Mouse (Mus musculus) embryonic fibroblast, embryonic 13.5 days (primary cell): ENCODE data around the gene Slamf8. TPM values are rescaled to one million over a fixed set of nuclear protein-coding genes. Genes with fewer than 3 reads are reported as not detected.
A peak's percentile ranks its signal among the peaks of the same experiment; 100 is the strongest.

Source experiments
- H3K27ac ChIP-seq: 2 replicates; pipeline ENCODE4 v1.5.1; 2012; ENCODE audit warnings: low read length, control low read depth, inconsistent platforms; ENCODE audit not compliant: insufficient read depth
- H3K4me1 ChIP-seq: 2 replicates; pipeline ENCODE4 v1.6.1; 2011; ENCODE audit warnings: low read length; ENCODE audit not compliant: control insufficient read depth, insufficient read depth
- H3K4me3 ChIP-seq: 2 replicates; pipeline ENCODE4 v1.5.1; 2011; ENCODE audit warnings: mild to moderate bottlenecking, control low read depth, low read length; ENCODE audit not compliant: insufficient read depth
- CTCF ChIP-seq: IDR thresholded peaks from 2 replicates; pipeline ENCODE4 v1.5.1; 2011; ENCODE audit warnings: mild to moderate bottlenecking, control low read depth, low read length, moderate library complexity, borderline replicate concordance; ENCODE audit not compliant: insufficient read depth
- POLR2A ChIP-seq: IDR thresholded peaks from 2 replicates; pipeline ENCODE4 v1.6.1; 2011; ENCODE audit warnings: low read depth, mild to moderate bottlenecking, control low read depth, low read length, moderate library complexity
- polyA plus RNA-seq: library from polyadenylated mRNA; stranded (reverse); fragments of >200 nt; gene quantifications from 2 replicates; pipeline ENCODE4 v1.2.4, GENCODE M21; 2011; ENCODE audit warnings: low read depth; ENCODE audit not compliant: missing spikeins, insufficient read length

Slamf8 gene
- polyA plus RNA-seq, 1 experiment: not detected

DNA sequence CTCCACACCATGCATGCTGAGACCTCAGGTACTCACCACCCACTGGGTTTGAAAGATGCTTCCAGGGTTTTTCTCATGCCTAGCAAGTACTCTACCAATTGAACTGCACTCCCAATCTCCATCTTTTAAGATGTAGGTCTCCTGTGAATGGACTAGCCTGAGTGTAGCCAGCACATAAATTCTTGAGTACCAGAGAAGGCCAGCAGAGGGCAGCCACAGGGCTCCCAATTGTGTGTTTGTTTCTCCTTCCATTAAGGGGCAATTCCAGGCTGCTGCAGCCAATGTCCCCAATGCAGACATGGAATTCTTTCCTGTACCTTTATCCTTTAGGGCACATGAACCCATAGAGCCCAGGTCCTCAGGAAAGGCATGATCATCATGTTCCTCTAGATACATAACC is 4.1 kb upstream of the Slamf8 start:
- TF ChIP-seq CTCF (0 out of 2 replicates have a peak, but pooled peaks have one; percentile 11), POLR2A (no peak)
- Histone ChIP-seq H3K4me3 (no peak overlapping the region), H3K27ac (no peak overlapping the region), H3K4me1 (no peaks in the 10 kb centered on the region)

DNA sequence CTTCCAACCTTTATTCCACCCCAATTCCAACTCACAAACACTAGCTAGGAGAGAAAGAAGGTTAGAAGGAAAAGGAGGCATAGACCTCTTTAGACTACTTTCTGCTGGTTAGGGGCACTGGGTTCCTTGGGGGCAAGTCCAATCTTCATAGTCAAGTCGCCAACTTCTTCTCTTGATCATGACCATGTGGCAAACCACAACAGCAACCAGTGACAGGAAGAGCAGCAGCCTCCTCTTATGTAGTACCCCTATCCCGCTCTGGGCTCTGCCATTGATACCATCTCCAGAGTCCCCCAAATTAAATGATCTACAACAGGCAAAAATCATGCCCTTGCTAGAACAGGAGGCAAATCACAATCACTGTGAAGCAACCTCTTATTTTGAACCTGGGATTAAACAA is 3.6 kb upstream of the Slamf8 start:
- no peak overlapping the region for H3K27ac ChIP-seq
- no peaks in the 10 kb centered on the region for H3K4me1 ChIP-seq
- no peak overlapping the region for H3K4me3 ChIP-seq
- TF ChIP-seq POLR2A (no peak), CTCF (no peak)

DNA sequence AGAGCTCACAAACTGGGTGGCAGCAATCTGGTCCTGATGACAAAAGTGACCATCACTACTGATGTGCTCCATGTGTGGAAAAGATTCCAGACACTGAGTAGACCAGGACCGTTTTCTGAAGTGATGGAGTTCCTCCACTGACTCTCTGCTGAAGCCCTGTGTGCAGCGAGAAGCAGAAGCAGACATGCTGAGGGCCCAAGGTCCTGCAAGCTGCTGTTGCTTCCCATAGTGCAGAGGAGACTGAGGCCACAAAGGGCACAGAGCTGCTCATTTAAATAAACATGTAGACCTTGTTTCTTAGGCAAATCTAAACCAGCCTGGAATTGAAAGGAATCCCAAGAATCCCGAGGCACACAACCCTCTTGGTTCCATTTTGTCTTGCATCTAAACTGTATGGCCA is 3.0 kb upstream of the Slamf8 start:
- no peak for TF ChIP-seq POLR2A
- no peak for TF ChIP-seq CTCF
- no peak overlapping the region for H3K27ac ChIP-seq
- no peak overlapping the region for H3K4me3 ChIP-seq
- H3K4me1 ChIP-seq: no peaks in the 10 kb centered on the region

DNA sequence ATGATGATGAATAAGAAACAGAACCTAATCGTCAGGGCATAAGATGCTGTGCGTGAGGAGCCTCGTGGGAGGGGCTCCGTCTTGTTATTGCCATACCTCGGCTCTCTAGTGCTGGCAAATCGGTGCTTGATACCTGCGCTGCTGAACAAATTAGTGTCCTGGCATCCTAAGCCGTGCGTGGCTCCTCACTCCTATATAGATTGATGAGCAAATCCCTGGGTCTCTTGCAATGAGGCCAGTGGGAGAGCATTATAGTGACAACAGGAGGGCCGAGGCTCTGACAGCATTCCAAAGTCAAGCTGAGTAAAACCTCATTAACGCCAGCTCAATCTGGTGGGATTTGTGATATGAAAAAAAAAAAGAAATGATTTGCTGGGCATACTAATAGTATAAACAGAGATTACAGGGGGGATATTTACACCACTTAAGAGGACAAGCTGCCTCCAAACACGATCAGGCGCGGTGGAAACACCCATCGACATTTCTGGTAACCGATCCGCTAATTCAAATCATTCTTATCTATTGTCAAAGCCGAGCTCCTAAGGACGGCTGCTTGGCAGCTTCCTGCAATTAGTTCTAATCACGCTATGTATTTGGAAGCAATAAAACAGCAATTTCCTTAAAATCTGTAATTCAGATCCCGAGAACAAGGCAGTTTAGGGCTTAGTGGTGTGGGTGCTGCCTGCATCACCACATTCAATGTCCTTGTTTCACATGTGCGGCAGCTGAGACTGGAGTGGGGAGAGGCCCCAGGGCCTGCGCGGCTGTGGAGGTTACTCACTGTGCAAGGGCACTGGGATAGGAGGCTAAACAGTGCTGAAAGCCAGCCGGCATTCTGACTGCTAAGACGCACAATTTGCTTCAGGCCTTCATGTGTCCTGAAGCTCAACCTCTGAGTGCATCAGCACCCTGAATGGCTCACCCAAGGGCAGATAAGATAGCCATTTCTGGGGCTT is 4.5 kb downstream of the Slamf8 start:
- Histone ChIP-seq H3K4me1 (peaks cover 7% of the 10 kb centered on the region), H3K27ac (no peak overlapping the region), H3K4me3 (no peak overlapping the region)
- TF ChIP-seq POLR2A: no peak
- no peak for TF ChIP-seq CTCF

DNA sequence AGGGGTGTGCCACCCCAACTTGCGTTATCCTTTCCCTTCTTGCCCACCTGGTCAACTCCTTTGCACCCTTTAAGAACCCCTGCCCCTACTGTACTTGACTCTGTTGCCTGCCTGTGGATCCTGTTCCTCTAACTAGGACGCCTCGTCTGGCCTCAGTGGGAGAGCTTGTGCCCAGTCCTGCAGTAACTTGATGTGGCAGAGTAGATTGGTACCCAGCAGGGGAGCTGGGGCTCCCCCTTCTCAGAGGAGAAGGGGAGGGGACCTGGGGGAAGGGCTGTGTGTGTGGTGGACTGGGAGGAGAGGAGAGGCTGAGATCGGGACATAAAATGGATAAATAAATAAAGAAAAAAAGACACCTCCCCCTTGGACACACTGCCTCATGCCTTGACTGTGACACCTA is 5.3 kb downstream of the Slamf8 start:
- Histone ChIP-seq H3K4me1 (peaks cover 10% of the 10 kb centered on the region), H3K4me3 (no peak overlapping the region), H3K27ac (no peak overlapping the region)
- TF ChIP-seq CTCF (no peak), POLR2A (no peak)

DNA sequence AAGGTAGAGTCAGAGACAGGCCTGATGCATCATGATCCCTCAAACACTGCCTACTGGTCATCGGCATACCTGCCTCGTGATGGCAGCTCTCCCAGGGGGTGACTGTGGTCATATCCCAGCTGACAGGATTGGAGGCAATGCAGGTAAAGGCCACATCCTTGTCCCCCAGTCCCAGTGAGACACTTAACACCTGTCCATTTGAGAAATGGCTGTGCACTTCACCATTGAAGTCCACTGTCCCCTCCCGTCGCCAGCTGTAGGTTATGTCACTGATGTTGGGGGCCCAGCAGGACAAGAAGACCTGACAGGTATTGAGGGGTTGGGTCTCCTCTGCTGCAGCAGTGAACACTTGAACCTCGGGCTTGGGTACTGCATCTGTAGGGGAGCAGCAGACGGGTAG is 6.1 kb downstream of the Slamf8 start:
- no peak overlapping the region for H3K27ac ChIP-seq
- H3K4me1 ChIP-seq: peaks cover 10% of the 10 kb centered on the region
- no peak overlapping the region for H3K4me3 ChIP-seq
- TF ChIP-seq POLR2A: no peak
- TF ChIP-seq CTCF: no peak

DNA sequence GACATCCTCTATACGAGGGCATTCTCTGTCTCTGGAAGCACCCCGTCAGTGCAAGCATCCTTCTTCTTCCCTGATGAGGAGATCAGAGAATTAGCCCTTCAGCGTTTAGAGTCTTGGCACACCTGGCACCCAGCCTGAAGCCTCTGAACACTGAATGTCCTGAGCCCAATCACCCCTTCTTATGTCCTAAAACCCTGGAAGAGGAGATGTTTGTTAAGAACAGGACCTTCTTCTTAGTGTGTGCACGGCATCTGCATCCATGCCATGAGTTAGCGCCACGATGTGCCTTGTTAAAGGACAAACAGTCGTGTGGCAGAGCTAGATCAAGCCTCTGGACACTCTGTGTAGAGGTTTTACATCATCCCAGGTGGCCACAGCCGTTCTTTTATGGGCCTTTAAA is 7.9 kb downstream of the Slamf8 start:
- Histone ChIP-seq H3K4me1 (peaks cover 10% of the 10 kb centered on the region), H3K4me3 (no peak overlapping the region), H3K27ac (no peak overlapping the region)
- TF ChIP-seq CTCF (no peak), POLR2A (no peak)

DNA sequence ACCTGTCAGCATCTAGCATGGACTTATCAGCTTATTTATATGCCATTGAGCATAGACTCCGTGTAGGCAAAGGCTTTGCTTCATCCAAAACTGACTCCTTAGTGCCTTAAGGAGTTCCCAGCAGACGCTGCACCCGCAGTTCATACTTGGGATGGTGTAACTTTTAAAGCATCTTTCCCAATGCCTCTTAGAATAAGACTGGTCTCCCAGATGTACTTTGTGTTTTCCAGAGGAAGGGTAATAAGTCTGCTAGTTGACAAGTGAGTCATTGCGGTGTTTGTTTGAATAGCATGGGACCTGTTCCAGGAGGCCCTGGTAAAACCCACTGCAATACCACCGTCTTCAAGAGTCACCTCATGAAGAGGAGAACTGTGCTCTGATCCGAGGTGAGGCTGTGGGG is 10.3 kb downstream of the Slamf8 start:
- H3K4me3 ChIP-seq: no peak overlapping the region
- no peak overlapping the region for H3K27ac ChIP-seq
- TF ChIP-seq POLR2A (no peak), CTCF (no peak)
- H3K4me1 ChIP-seq: peaks cover 10% of the 10 kb centered on the region

DNA sequence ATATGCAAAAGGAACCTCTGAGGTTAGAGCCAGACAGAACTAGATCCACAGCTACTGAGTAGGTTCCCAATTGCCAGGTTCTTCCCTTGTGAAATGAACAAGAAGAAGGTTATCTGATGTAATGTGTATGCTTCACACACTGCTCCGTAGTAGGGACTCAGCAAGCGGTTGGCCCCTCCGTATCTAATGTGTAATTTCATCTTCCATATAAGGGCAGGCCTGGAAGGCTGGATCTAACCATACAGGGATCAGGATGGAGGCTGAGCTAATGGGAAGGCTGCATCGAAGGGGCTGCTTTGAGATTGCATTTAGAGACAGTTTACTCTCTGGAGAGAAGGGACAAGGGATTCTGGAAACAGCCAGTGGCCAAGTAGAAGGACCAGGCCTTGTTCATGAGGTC is 22.6 kb downstream of the Slamf8 start:
- no peak for TF ChIP-seq POLR2A
- no peak for TF ChIP-seq CTCF
- Histone ChIP-seq H3K4me3 (no peak overlapping the region), H3K4me1 (no peaks in the 10 kb centered on the region)

DNA sequence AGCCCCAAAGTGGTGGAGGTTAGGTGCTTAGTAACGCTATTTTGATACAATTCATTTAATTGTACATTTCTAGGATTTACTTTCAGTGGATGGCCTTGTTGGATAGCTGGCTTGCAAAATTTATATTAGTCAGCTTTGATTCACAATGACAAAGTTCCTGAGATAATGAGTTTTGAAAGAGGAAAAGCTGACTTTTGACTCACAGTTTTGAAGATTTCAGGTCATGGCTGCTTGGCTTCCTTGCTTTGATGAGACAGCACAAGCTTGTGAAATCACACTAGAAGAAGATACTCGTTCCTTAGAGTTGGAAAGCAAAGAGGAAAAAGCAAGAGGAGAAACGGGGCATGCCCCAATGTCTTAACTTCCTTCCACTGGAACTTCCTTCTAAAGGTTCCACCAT is 24.2 kb downstream of the Slamf8 start:
- no peak overlapping the region for H3K4me3 ChIP-seq
- no peak overlapping the region for H3K27ac ChIP-seq
- TF ChIP-seq POLR2A (no peak), CTCF (no peak)
- H3K4me1 ChIP-seq: no peaks in the 10 kb centered on the region

More for the DNA sequence above, 22.6 kb downstream of the Slamf8 start:
- no peak overlapping the region for H3K27ac ChIP-seq
